Mouse (Mus musculus): ENCODE results near the gene Derl3.

The Derl3 gene

GRCm38 (mm10) chr10:75906882-75907281 lies 13.7 kb downstream of the Derl3 start:
- in situ Hi-C loops (cut with MboI, MseI) = no loop called here

GRCm38 (mm10) chr10:75910698-75911097 lies 17.5 kb downstream of the Derl3 start:
- in situ Hi-C loops (cut with MboI, MseI) = no loop called here

GRCm38 (mm10) chr10:75913013-75913589 lies 19.9 kb downstream of the Derl3 start:
- in situ Hi-C loops (cut with MboI, MseI) = no loop called here

GRCm38 (mm10) chr10:75915557-75915956 lies 22.3 kb downstream of the Derl3 start:
- in situ Hi-C loops (cut with MboI, MseI) = no loop called here

GRCm38 (mm10) chr10:75916840-75917239 lies 23.6 kb downstream of the Derl3 start:
- in situ Hi-C loops (cut with MboI, MseI) = no loop called here

- in situ Hi-C loops (cut with MboI, MseI) = no loop called here
Measured at GRCm38 (mm10) chr10:75919026-75919425, 25.8 kb downstream of the Derl3 start.

- in situ Hi-C loops (cut with MboI, MseI) = no loop called here
Measured at GRCm38 (mm10) chr10:75921026-75921725, 28.0 kb downstream of the Derl3 start, which contains the start of gene Smarcb1. Gene Smarcb1, minus strand, starts transcription at chr10:75921617.

- in situ Hi-C loops (cut with MboI, MseI) = no loop called here
Measured at GRCm38 (mm10) chr10:75921726-75922560, 28.7 kb downstream of the Derl3 start.

- in situ Hi-C loops (cut with MboI, MseI) = no loop called here
Measured at GRCm38 (mm10) chr10:75924324-75924723, 31.1 kb downstream of the Derl3 start.

- in situ Hi-C loops (cut with MboI, MseI) = no loop called here
Measured at GRCm38 (mm10) chr10:75926396-75926795, 33.2 kb downstream of the Derl3 start.

- in situ Hi-C loops (cut with MboI, MseI) = no loop called here
Measured at GRCm38 (mm10) chr10:75930304-75930703, 37.1 kb downstream of the Derl3 start.

- in situ Hi-C loops (cut with MboI, MseI) = no loop called here
Measured at GRCm38 (mm10) chr10:75931311-75931710, 38.1 kb downstream of the Derl3 start.

- in situ Hi-C loops (cut with MboI, MseI) = no loop called here
Measured at GRCm38 (mm10) chr10:75932081-75932678, 39.0 kb downstream of the Derl3 start.

- in situ Hi-C loops (cut with MboI, MseI) = no loop called here
Measured at GRCm38 (mm10) chr10:75932891-75933290, 39.7 kb downstream of the Derl3 start, which contains the start of gene Chchd10. Gene Chchd10, plus strand, starts transcription at chr10:75933130.

- in situ Hi-C loops (cut with MboI, MseI) = no loop called here
Measured at GRCm38 (mm10) chr10:75934991-75935390, 41.8 kb downstream of the Derl3 start.

- in situ Hi-C loops (cut with MboI, MseI) = no loop called here
Measured at GRCm38 (mm10) chr10:75935680-75936541, 42.7 kb downstream of the Derl3 start, which contains the start of gene Mmp11. Gene Mmp11, minus strand, starts transcription at chr10:75936496.

GRCm38 (mm10) chr10:75936909-75937667 lies 43.9 kb downstream of the Derl3 start:
- in situ Hi-C loops (cut with MboI, MseI) = no loop called here

- in situ Hi-C loops (cut with MboI, MseI) = no loop called here
Measured at GRCm38 (mm10) chr10:75937851-75938643, 44.8 kb downstream of the Derl3 start.

Measured in T-helper 17 cell (primary cell).